Comparison of ENCODE assay signal across 8 mouse cellular contexts in genomic region chr9:110631651-110632275, GRCm38 (mm10). TPM values are rescaled to one million over a fixed set of nuclear protein-coding genes. Genes with fewer than 3 reads are reported as not detected.
DNase-seq lines count a peak whose midpoint lies in the region; ATAC-seq and TF ChIP-seq lines count a peak whose summit lies in the region.

No protein-coding gene starts in this region.

- no peak overlapping the region for H3K27ac ChIP-seq in kidney, embryonic 16.5 days (ENCODE audit: low read length)
- H3K27ac ChIP-seq in embryonic facial prominence, embryonic 12.5 days, result no peak overlapping the region
- H3K27ac ChIP-seq in intestine, embryonic 14.5 days (ENCODE audit: low read depth), result no peak overlapping the region
- no peak overlapping the region for H3K27ac ChIP-seq in neural tube, embryonic 14.5 days (ENCODE audit: low read depth, low read length)
- no peak overlapping the region for H3K27ac ChIP-seq in heart, adult 2 months

- H3K9me3 ChIP-seq in kidney, embryonic 16.5 days (ENCODE audit: low read length), result no peaks in the 10 kb centered on the region
- no peaks in the 10 kb centered on the region for H3K9me3 ChIP-seq in embryonic facial prominence, embryonic 12.5 days
- H3K9me3 ChIP-seq in intestine, embryonic 14.5 days (ENCODE audit: control insufficient read depth, low read length), result no peaks in the 10 kb centered on the region
- H3K9me3 ChIP-seq in neural tube, embryonic 14.5 days (ENCODE audit: control insufficient read depth, low read length), result no peaks in the 10 kb centered on the region

- intact Hi-C loops in left cerebral cortex, postnatal 36 days (cut with DNase I), result loop anchor here (5.0 kb wide), 1 partner anchor 151 kb away; no protein-coding TSS in a partner anchor
- intact Hi-C loops in heart, adult 2 months (cut with DNase I), result loop anchor here (5.0 kb wide), 1 partner anchor 184 kb away; no protein-coding TSS in a partner anchor

- no peak for TF ChIP-seq EP300 in heart, adult 2 months (IDR thresholded peaks at IDR 0.05; ENCODE audit: insufficient read depth, low read depth, low read length)

- H3K27me3 ChIP-seq in kidney, embryonic 16.5 days (ENCODE audit: insufficient read depth, low read length), result peaks cover 10% of the 10 kb centered on the region; the same call in 1 of the 2 replicates
- H3K27me3 ChIP-seq in embryonic facial prominence, embryonic 12.5 days, result peaks cover 53% of the 10 kb centered on the region
- H3K27me3 ChIP-seq in intestine, embryonic 14.5 days (replicated peaks; ENCODE audit: control insufficient read depth, insufficient read depth, low read length), result peaks cover 20% of the 10 kb centered on the region
- no peaks in the 10 kb centered on the region for H3K27me3 ChIP-seq in neural tube, embryonic 14.5 days (ENCODE audit: control insufficient read depth, insufficient read depth, low read length)
- no peaks in the 10 kb centered on the region for H3K27me3 ChIP-seq in heart, adult 2 months (ENCODE audit: control insufficient read depth, insufficient read depth, low read length)

- 22% methylated on average over 30 of the region's 30 CpGs for WGBS in kidney, embryonic 16.5 days
- WGBS in embryonic facial prominence, embryonic 12.5 days, result 26% methylated on average over 30 of the region's 30 CpGs
- 29% methylated on average over 30 of the region's 30 CpGs for WGBS in intestine, embryonic 14.5 days
- 19% methylated on average over 30 of the region's 30 CpGs for WGBS in neural tube, embryonic 14.5 days
- 73% methylated on average over 30 of the region's 30 CpGs for WGBS in heart, adult 2 months

- H3K4me3 ChIP-seq in kidney, embryonic 16.5 days (ENCODE audit: low read length), result no peak overlapping the region
- H3K4me3 ChIP-seq in embryonic facial prominence, embryonic 12.5 days, result peak overlapping the region; percentile 26
- H3K4me3 ChIP-seq in intestine, embryonic 14.5 days (ENCODE audit: low read depth, low read length), result no peak overlapping the region
- peak overlapping the region; percentile 24 for H3K4me3 ChIP-seq in neural tube, embryonic 14.5 days (ENCODE audit: low read depth, low read length)
- no peak overlapping the region for H3K4me3 ChIP-seq in heart, adult 2 months

- DNase-seq in kidney, adult 8-10 months, result no peak
- DNase-seq in intestine, embryonic 14.5 days (ENCODE audit: low spot score), result no peak
- no peak for DNase-seq in left cerebral cortex, postnatal 36 days (ENCODE audit: low spot score in 2 of 2)
- no peak for DNase-seq in heart, adult 2 months
- DNase-seq in adipocyte (ENCODE audit: low spot score), result no peak

- H3K4me2 ChIP-seq in kidney, embryonic 16.5 days (replicated peaks; ENCODE audit: low read depth, low read length), result peak overlapping the region; percentile 29
- H3K4me2 ChIP-seq in embryonic facial prominence, embryonic 12.5 days (replicated peaks), result peak overlapping the region; percentile 49
- H3K4me2 ChIP-seq in intestine, embryonic 14.5 days (ENCODE audit: low read length), result peak overlapping the region; percentile 29
- H3K4me2 ChIP-seq in neural tube, embryonic 14.5 days (ENCODE audit: low read depth, low read length), result peak overlapping the region; percentile 49

- ATAC-seq in kidney, embryonic 16.5 days (ENCODE audit: low FRiP score, low TSS enrichment), result no peak
- ATAC-seq in embryonic facial prominence, embryonic 12.5 days (ENCODE audit: insufficient number of reproducible peaks, insufficient read depth, low FRiP score, low TSS enrichment), result peak; percentile 28; the same call in 1 of the 2 replicates
- no peak for ATAC-seq in intestine, embryonic 14.5 days (replicated peaks; ENCODE audit: low FRiP score, low TSS enrichment, low read depth)
- peak; percentile 66 for ATAC-seq in neural tube, embryonic 14.5 days (ENCODE audit: low read depth)

- H3K4me1 ChIP-seq in kidney, embryonic 16.5 days (ENCODE audit: insufficient read depth, low read length), result peaks cover 16% of the 10 kb centered on the region
- H3K4me1 ChIP-seq in embryonic facial prominence, embryonic 12.5 days, result peaks cover 14% of the 10 kb centered on the region
- H3K4me1 ChIP-seq in intestine, embryonic 14.5 days (replicated peaks; ENCODE audit: control insufficient read depth, insufficient read depth, low read length), result no peaks in the 10 kb centered on the region
- 0 out of 2 replicates have a peak, but pooled peaks cover 8% of the 10 kb centered on the region for H3K4me1 ChIP-seq in neural tube, embryonic 14.5 days (ENCODE audit: control insufficient read depth, insufficient read depth, low read length)
- H3K4me1 ChIP-seq in heart, adult 2 months (ENCODE audit: control insufficient read depth, insufficient read depth, low read length), result no peaks in the 10 kb centered on the region

- H3K36me3 ChIP-seq in kidney, embryonic 16.5 days (ENCODE audit: insufficient read depth, low read length), result peaks cover 14% of the 10 kb centered on the region
- H3K36me3 ChIP-seq in embryonic facial prominence, embryonic 12.5 days, result no peaks in the 10 kb centered on the region
- H3K36me3 ChIP-seq in intestine, embryonic 14.5 days (ENCODE audit: control insufficient read depth, insufficient read depth, low read length), result 0 out of 2 replicates have a peak, but pooled peaks cover 3% of the 10 kb centered on the region
- no peaks in the 10 kb centered on the region for H3K36me3 ChIP-seq in neural tube, embryonic 14.5 days (ENCODE audit: control insufficient read depth, insufficient read depth, low read length)
- H3K36me3 ChIP-seq in heart, adult 2 months (ENCODE audit: control insufficient read depth, insufficient read depth, low read length), result no peaks in the 10 kb centered on the region

- no peaks in the 10 kb centered on the region for H3K79me2 ChIP-seq in heart, adult 2 months (replicated peaks; ENCODE audit: control insufficient read depth, insufficient read depth, low read length)

- H3K9ac ChIP-seq in kidney, embryonic 16.5 days (replicated peaks; ENCODE audit: low read length), result no peak overlapping the region
- H3K9ac ChIP-seq in embryonic facial prominence, embryonic 12.5 days, result 0 out of 2 replicates have a peak overlapping the region, but pooled peaks have one; percentile 21
- H3K9ac ChIP-seq in intestine, embryonic 14.5 days (ENCODE audit: low read length), result no peak overlapping the region
- peak overlapping the region; percentile 39; the same call in 1 of the 2 replicates for H3K9ac ChIP-seq in neural tube, embryonic 14.5 days (replicated peaks; ENCODE audit: low read depth, low read length)
- no peak overlapping the region for H3K9ac ChIP-seq in heart, adult 2 months (ENCODE audit: low read depth, low read length)

- no peak for TF ChIP-seq POLR2A in heart, adult 2 months (IDR thresholded peaks at IDR 0.05; ENCODE audit: insufficient read depth, low read depth, low read length)

- TF ChIP-seq CTCF in heart, adult 2 months (IDR thresholded peaks at IDR 0.05), result no peak

RNA-seq across cellular contexts. Expression of gene Nradd, which starts 7.5 kb away (rescaled TPM):
- polyA plus RNA-seq in kidney, embryonic 16.5 days (2015; fragmentation: Nextera tagmentation; extraction: Ambion mirVana), result 60.0 and 61.4 TPM in 2 replicates
- 58.8 and 59.8 TPM in 2 replicates for polyA plus RNA-seq in embryonic facial prominence, embryonic 12.5 days (2016; fragmentation: Nextera tagmentation; extraction: Ambion mirVana)
- 21.9 and 23.4 TPM in 2 replicates for polyA plus RNA-seq in intestine, embryonic 14.5 days (2014; fragmentation: Nextera tagmentation; extraction: Ambion mirVana)
- 14.1 and 21.4 TPM in 2 replicates for polyA plus RNA-seq in neural tube, embryonic 14.5 days (2014; fragmentation: Nextera tagmentation; extraction: Ambion mirVana)
- 1 to 10 TPM; 2.2 TPM for total RNA-seq in left cerebral cortex, postnatal 36 days (2021)
- 1 to 10 TPM; 1.3 to 1.4 TPM for total RNA-seq in heart, adult 2 months (2021)
- 2.7 and 2.9 TPM in 2 replicates for polyA plus RNA-seq in heart, adult 2 months (2012; rRNA removed)

RNA-seq across cellular contexts. Expression of gene Nbeal2, which starts 22.2 kb away (rescaled TPM):
- 4.8 and 5.0 TPM in 2 replicates for polyA plus RNA-seq in kidney, embryonic 16.5 days (2015; fragmentation: Nextera tagmentation; extraction: Ambion mirVana)
- 1.2 and 1.7 TPM in 2 replicates for polyA plus RNA-seq in embryonic facial prominence, embryonic 12.5 days (2016; fragmentation: Nextera tagmentation; extraction: Ambion mirVana)
- 4.0 and 4.7 TPM in 2 replicates for polyA plus RNA-seq in intestine, embryonic 14.5 days (2014; fragmentation: Nextera tagmentation; extraction: Ambion mirVana)
- polyA plus RNA-seq in neural tube, embryonic 14.5 days (2014; fragmentation: Nextera tagmentation; extraction: Ambion mirVana), result 4.8 and 5.0 TPM in 2 replicates
- total RNA-seq in left cerebral cortex, postnatal 36 days (2021), result 10 to 100 TPM in 1 of 2 experiments, 1 to 10 TPM in 1; 7.8 to 13.5 TPM
- 1 to 10 TPM; 7.6 to 8.5 TPM for total RNA-seq in heart, adult 2 months (2021)
- 18.4 and 18.8 TPM in 2 replicates for polyA plus RNA-seq in heart, adult 2 months (2012; rRNA removed)

RNA-seq across cellular contexts. Expression of gene Ccdc12, which starts 24.5 kb away (rescaled TPM):
- 154 and 155 TPM in 2 replicates for polyA plus RNA-seq in kidney, embryonic 16.5 days (2015; fragmentation: Nextera tagmentation; extraction: Ambion mirVana)
- 118 and 120 TPM in 2 replicates for polyA plus RNA-seq in embryonic facial prominence, embryonic 12.5 days (2016; fragmentation: Nextera tagmentation; extraction: Ambion mirVana)
- polyA plus RNA-seq in intestine, embryonic 14.5 days (2014; fragmentation: Nextera tagmentation; extraction: Ambion mirVana), result 177 and 187 TPM in 2 replicates
- polyA plus RNA-seq in neural tube, embryonic 14.5 days (2014; fragmentation: Nextera tagmentation; extraction: Ambion mirVana), result 101 and 112 TPM in 2 replicates
- total RNA-seq in left cerebral cortex, postnatal 36 days (2021), result 10 to 100 TPM; 56.1 to 60.8 TPM
- 10 to 100 TPM; 54.1 to 66.1 TPM for total RNA-seq in heart, adult 2 months (2021)
- polyA plus RNA-seq in heart, adult 2 months (2012; rRNA removed), result 91.3 and 94.8 TPM in 2 replicates

Comparison
In these comparisons a context has a peak if more than half of its experiments do, and no peak if none do; other contexts are left out.
1. ATAC-seq: peak in embryonic facial prominence, embryonic 12.5 days (single experiment) and neural tube, embryonic 14.5 days (single experiment); none in kidney, embryonic 16.5 days (single experiment) and intestine, embryonic 14.5 days (single experiment).
2. H3K4me3 ChIP-seq: peak in embryonic facial prominence, embryonic 12.5 days (single experiment) and neural tube, embryonic 14.5 days (single experiment); none in kidney, embryonic 16.5 days (single experiment), intestine, embryonic 14.5 days (single experiment) and heart, adult 2 months (single experiment).
3. H3K9ac ChIP-seq: peak in embryonic facial prominence, embryonic 12.5 days (single experiment) and neural tube, embryonic 14.5 days (single experiment); none in kidney, embryonic 16.5 days (single experiment), intestine, embryonic 14.5 days (single experiment) and heart, adult 2 months (single experiment).
4. Peak in every context shown above with its lines, with median percentiles within 50 percentile points of each other: H3K4me2 ChIP-seq.